Mouse (Mus musculus) layer of hippocampus, adult 11-12 months (tissue): ENCODE measurements around the gene Gapt.

Experiments used
- DNase-seq: peaks from one replicate; pipeline ENCODE4 v3.0.0; 2022; ENCODE audit warnings: low spot score

Gapt gene

DNA sequence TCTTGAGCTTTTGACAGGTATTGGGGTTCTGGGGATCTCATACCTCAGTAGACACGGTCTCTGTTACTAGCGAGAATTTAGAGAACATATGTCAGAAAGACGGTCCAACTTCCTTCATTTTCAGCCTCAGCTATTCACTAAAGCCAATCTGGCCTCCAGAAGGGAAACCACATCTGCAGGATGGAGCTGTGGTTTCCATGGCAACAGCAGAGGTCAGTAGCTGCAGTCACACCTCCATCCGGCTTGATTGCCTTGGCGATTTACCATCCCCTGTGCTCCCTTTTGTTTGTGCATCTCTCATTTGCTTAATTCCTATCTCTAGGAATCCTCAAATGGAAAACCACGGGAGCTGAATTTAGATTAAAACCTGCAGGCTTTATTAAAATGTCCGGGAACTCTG lies 10.3 kb downstream of the Gapt start:
- no peak for DNase-seq

DNA sequence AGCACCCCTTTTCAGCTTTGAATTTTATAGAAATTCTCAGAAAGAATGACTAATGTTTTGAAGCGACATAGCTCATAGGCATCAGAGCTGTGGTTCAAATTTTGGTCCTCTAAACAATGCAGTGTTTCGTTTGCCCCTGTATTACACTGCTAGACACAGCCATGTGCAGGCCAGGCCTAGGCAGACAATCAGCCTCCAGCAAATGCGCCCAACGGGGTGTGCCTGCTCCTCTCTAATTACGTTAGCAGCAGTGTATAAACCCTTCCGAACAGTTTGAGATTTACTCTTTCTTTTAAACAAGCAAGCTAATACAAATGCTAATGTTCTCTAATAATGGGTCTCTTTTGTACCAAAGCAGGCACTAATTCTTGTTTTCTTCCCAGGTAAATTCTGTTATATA lies 14.4 kb downstream of the Gapt start:
- no peak for DNase-seq

DNA sequence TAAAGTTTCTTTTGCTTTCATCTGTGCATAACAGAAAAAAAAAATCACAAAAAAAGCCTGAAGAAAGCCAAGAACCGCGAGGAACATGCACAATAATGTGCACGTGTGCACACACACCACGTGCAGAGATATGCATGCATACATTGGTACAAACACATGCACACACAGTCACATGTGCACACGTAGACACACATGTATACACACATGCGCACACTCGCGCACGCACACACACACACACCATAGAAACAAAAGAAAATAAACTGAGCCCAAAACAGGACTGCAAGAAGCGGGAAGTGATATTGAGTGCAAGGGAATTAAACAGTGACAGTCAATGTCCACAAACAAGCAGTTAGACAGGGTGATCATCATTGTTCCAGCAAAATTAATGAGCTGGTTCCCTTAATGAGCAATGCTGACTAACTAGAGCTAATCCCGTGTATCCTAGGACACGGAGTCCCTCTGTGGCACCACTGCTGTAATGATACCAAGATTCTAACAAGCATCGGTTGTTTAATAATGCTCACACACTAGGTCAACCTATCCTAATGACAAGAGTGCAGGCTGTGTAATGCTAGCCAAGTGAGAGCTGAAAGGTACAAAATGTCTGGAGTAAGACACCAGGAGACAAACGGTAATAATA lies 23.9 kb downstream of the Gapt start:
- no peak for DNase-seq

DNA sequence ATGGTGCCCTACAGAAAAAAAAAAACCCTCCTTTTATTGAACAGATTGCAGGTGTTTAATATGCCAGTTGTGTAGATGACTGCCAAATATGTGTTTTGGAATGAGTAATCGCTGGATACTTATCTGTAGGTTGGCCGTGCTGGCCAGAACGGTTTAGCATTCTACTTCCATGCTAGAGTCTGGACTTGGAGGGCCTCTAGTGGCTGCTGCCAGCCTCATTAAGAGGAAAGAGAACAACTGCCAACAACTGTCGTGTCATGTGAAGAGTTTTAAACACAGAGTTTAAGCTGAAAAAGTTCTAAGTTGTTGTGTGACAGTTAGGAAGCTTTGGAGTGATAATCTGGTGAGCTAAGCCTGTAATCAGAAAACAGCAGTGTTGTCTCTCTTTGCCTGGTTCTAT lies 38.3 kb downstream of the Gapt start:
- DNase-seq: peak; percentile 12

DNA sequence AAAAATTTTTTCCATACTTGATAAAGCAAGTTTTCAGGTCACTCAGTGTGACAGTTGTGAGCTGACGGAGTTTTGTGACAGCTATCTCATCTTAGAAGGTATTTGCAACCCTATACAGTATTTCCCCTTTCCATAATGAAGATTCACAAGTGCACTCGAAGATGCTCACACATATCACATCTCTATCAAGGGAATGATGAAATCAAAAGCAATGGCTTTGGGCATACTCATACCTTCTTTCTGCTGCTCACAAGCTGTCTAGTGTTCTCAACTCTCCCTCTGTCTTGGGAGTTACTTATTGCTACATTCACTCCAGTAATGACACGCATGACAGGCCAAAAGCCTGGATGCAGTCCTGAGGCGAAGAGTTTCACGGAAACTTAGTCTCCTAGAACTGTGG lies 49.8 kb downstream of the Gapt start:
- no peak for DNase-seq
